Mouse (Mus musculus) G1E-ER4 (cell line): ENCODE measurements around the gene Rbck1. TPM values are rescaled to one million over a fixed set of nuclear protein-coding genes. Genes with fewer than 3 reads are reported as not detected.

Source experiments
- GATA1 ChIP-seq: IDR thresholded peaks from one replicate; pipeline ENCODE4 v1.8.0; 2012; ENCODE audit warnings: low read length, inconsistent platforms
- polyA plus RNA-seq: library from polyadenylated mRNA; stranded (reverse); fragments of >175 nt; gene quantifications from 2 replicates; pipeline ENCODE4 v1.2.3, GENCODE M21; 2012

Rbck1 gene
- polyA plus RNA-seq, 1 experiment = 263 TPM

- no peak for TF ChIP-seq GATA1
Observed at GRCm38 (mm10) chr2:152324842-152325241, 7.6 kb downstream of the Rbck1 start.

- no peak for TF ChIP-seq GATA1
Observed at GRCm38 (mm10) chr2:152323971-152324370, 8.5 kb downstream of the Rbck1 start.

GRCm38 (mm10) chr2:152322198-152322597 is 10.3 kb downstream of the Rbck1 start:
- no peak for TF ChIP-seq GATA1

GRCm38 (mm10) chr2:152321558-152321957 is 10.9 kb downstream of the Rbck1 start:
- no peak for TF ChIP-seq GATA1

- no peak for TF ChIP-seq GATA1
Observed at GRCm38 (mm10) chr2:152317054-152317453, 15.4 kb downstream of the Rbck1 start.

- TF ChIP-seq GATA1 = no peak
Observed at GRCm38 (mm10) chr2:152313926-152314325, 18.5 kb downstream of the Rbck1 start.

GRCm38 (mm10) chr2:152312996-152313395 is 19.5 kb downstream of the Rbck1 start:
- no peak for TF ChIP-seq GATA1

- no peak for TF ChIP-seq GATA1
Observed at GRCm38 (mm10) chr2:152307186-152307585, 25.3 kb downstream of the Rbck1 start.

- no peak for TF ChIP-seq GATA1
Observed at GRCm38 (mm10) chr2:152305480-152305879, 27.0 kb downstream of the Rbck1 start.

GRCm38 (mm10) chr2:152303781-152304180 is 28.7 kb downstream of the Rbck1 start:
- no peak for TF ChIP-seq GATA1

- TF ChIP-seq GATA1 = no peak
Observed at GRCm38 (mm10) chr2:152302862-152303261, 29.6 kb downstream of the Rbck1 start.

- TF ChIP-seq GATA1 = no peak
Observed at GRCm38 (mm10) chr2:152294541-152294940, 37.9 kb downstream of the Rbck1 start.

- TF ChIP-seq GATA1 = no peak
Observed at GRCm38 (mm10) chr2:152293727-152294475, 38.6 kb downstream of the Rbck1 start, which contains the start of gene Tbc1d20. Gene Tbc1d20, plus strand, starts transcription at chr2:152293828.

GRCm38 (mm10) chr2:152293179-152293726 is 39.2 kb downstream of the Rbck1 start:
- no peak for TF ChIP-seq GATA1

GRCm38 (mm10) chr2:152292475-152292874 is 40.0 kb downstream of the Rbck1 start:
- TF ChIP-seq GATA1 = no peak

- TF ChIP-seq GATA1 = no peak
Observed at GRCm38 (mm10) chr2:152288046-152288445, 44.4 kb downstream of the Rbck1 start.

GRCm38 (mm10) chr2:152287560-152287959 is 44.9 kb downstream of the Rbck1 start:
- no peak for TF ChIP-seq GATA1

- TF ChIP-seq GATA1 = no peak
Observed at GRCm38 (mm10) chr2:152281407-152281806, 51.0 kb downstream of the Rbck1 start.
